Mouse (Mus musculus) ES-E14 (cell line): Measurements from ENCODE around the gene Pcgf6. TPM values are rescaled to one million over a fixed set of nuclear protein-coding genes. Genes with fewer than 3 reads are reported as not detected.

Experiments
- DNase-seq: peaks from one replicate; pipeline ENCODE4 v3.0.0-alpha.2; 2013; ENCODE audit warnings: low read depth, low spot score
- H3K27ac ChIP-seq: 2 replicates; pipeline ENCODE4 v1.5.1; 2012; ENCODE audit warnings: low read depth, mild to moderate bottlenecking, low read length, moderate library complexity, mixed read lengths; ENCODE audit not compliant: poor library complexity, insufficient read depth, severe bottlenecking
- H3K36me3 ChIP-seq: 2 replicates; pipeline ENCODE4 v1.6.1; 2012; ENCODE audit warnings: mild to moderate bottlenecking, low read length, moderate library complexity, mixed read lengths; ENCODE audit not compliant: control insufficient read depth, poor library complexity, insufficient read depth, severe bottlenecking
- H3K4me1 ChIP-seq, 2 experiments: fragments of 150-350 bp in 1 of 2; sonication (generic) in 1 of 2; 2 replicates each; pipeline ENCODE4 v1.6.1; 2012; ENCODE audit warnings: low read length in 2 of 2, mild to moderate bottlenecking in 1 of 2, mixed read lengths in 1 of 2; ENCODE audit not compliant: control insufficient read depth in 2 of 2, insufficient read depth in 2 of 2, poor library complexity in 1 of 2
- H3K4me3 ChIP-seq, 2 experiments: fragments of 150-350 bp in 1 of 2; sonication (generic) in 1 of 2; 2 replicates each; pipeline ENCODE4 v1.5.1; 2012; ENCODE audit warnings: low read length in 2 of 2, low read depth in 1 of 2, mild to moderate bottlenecking in 1 of 2, mixed read lengths in 1 of 2; ENCODE audit not compliant: insufficient read depth in 1 of 2, poor library complexity in 1 of 2, severe bottlenecking in 1 of 2
- H3K9ac ChIP-seq: 2 replicates; pipeline ENCODE4 v1.6.1; 2012; ENCODE audit warnings: low read depth, mild to moderate bottlenecking, low read length, mixed read lengths; ENCODE audit not compliant: poor library complexity, insufficient read depth, severe bottlenecking
- H3K9me3 ChIP-seq: fragments of 150-350 bp; sonication (generic); 2 replicates; pipeline ENCODE4 v1.6.1; 2012; ENCODE audit warnings: low read depth, mild to moderate bottlenecking, low read length; ENCODE audit not compliant: control insufficient read depth, insufficient read depth
- CHD2 ChIP-seq: IDR thresholded peaks from 2 replicates; pipeline ENCODE4 v1.6.1; 2014; ENCODE audit warnings: mild to moderate bottlenecking, low read depth, low read length, inconsistent platforms
- HCFC1 ChIP-seq: IDR thresholded peaks from 2 replicates; pipeline ENCODE4 v1.6.1; 2012; ENCODE audit warnings: low read length, inconsistent platforms, borderline replicate concordance; ENCODE audit not compliant: insufficient read depth
- MAFK ChIP-seq: IDR thresholded peaks from 2 replicates; pipeline ENCODE4 v1.6.1; 2014; ENCODE audit warnings: mild to moderate bottlenecking, low read depth, low read length, inconsistent platforms; ENCODE audit not compliant: insufficient read depth
- ZC3H11A ChIP-seq: IDR thresholded peaks from 2 replicates; pipeline ENCODE4 v1.6.1; 2012; ENCODE audit warnings: low read depth, mild to moderate bottlenecking, inconsistent platforms, low read length, borderline replicate concordance
- ZNF384 ChIP-seq: IDR thresholded peaks from 2 replicates; pipeline ENCODE4 v1.6.1; 2012; ENCODE audit warnings: low read depth, low read length, inconsistent platforms
- in situ Hi-C, 2 experiments: fragments of 600-800 bp; cut with MboI; formaldehyde crosslinking; loops; one replicate each; pipeline ENCODE4 v1.15.1; 2025; ENCODE audit warnings: low sequenced_read_pairs in 2 of 2, inconsistent platforms in 1 of 2; ENCODE audit not compliant: unreplicated experiment in 2 of 2
- total RNA-seq: library from RNA; depleted of rRNA; stranded (reverse); fragments of 300-350 nt; gene quantifications from 2 replicates; pipeline ENCODE4 v1.2.3, GENCODE M21; 2012

Gene Pcgf6
- total RNA-seq, 1 experiment = 40.2 TPM

DNA sequence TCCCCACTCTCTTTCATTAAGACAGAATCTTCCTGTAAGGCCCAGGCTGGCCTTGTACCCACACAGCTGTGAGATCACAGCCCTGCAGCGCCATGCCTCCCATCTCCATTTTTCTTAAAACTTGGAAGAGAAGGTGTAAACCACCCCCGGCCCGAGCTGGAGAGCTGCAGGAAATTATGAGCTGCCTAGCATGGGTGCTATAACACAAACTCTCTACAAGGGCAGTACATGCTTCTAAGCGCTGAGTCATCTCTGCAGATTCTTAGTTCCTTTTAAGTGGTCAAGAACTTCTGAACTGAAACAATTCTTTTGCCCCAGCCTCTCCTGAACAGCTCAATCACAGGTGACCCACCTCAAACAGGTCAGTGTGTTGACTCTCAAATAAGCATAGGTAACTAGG lies 15.8 kb downstream of the Pcgf6 start:
- Histone ChIP-seq H3K27ac (no peak overlapping the region), H3K4me1 (no peaks in the 10 kb centered on the region), H3K4me3 (no peak overlapping the region), H3K9me3 (no peaks in the 10 kb centered on the region), H3K9ac (no peak overlapping the region), H3K36me3 (peaks cover 32% of the 10 kb centered on the region)
- in situ Hi-C loops = no loop called here
- TF ChIP-seq ZNF384 = no peak
- TF ChIP-seq HCFC1 = no peak
- no peak for TF ChIP-seq CHD2
- TF ChIP-seq MAFK = no peak
- no peak for TF ChIP-seq ZC3H11A
- no peak for DNase-seq

DNA sequence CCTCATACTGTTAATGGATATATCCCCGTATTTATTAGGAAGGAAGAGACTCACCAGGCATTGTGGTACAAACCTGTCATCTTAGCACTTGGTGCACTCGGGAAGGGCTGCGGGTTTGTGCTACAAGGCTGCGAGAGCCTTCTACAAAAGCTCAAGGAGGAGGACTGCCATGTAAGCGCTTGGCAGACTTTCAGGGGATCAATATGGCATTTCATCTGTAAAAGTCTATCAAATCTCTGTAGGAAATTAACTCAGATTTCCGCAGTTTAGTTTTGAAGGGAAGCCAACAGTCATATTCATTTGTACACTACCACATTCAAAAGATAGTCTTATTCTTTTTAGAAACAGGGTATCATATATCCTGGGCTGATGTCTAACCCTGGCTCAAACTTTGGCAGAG lies 18.9 kb downstream of the Pcgf6 start:
- TF ChIP-seq ZC3H11A = no peak
- TF ChIP-seq ZNF384 = no peak
- no peak for TF ChIP-seq HCFC1
- H3K27ac ChIP-seq = no peak overlapping the region
- in situ Hi-C loops = no loop called here
- no peaks in the 10 kb centered on the region for H3K4me1 ChIP-seq
- no peak overlapping the region for H3K9ac ChIP-seq
- no peaks in the 10 kb centered on the region for H3K9me3 ChIP-seq
- no peak for DNase-seq
- H3K36me3 ChIP-seq = peaks cover 14% of the 10 kb centered on the region
- no peak overlapping the region for H3K4me3 ChIP-seq

DNA sequence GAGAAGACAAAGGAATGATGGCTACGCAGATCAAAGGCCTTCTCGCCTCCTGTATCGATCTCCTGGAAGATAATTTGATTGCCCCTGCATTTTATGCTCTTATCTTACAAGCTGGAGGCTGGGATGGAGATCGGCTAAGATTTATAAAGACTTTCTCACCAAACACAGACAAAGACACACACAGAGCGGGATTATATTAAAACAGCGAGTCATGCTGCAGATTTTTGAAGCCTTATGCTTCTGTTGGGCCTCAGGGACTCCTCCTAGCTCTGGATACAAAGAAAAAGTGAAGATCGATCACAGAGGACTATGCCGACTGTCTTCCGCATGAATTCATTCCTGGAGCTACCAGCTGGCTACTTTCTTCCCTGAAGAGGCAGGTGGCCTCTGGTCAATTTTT lies 20.9 kb downstream of the Pcgf6 start:
- in situ Hi-C loops = no loop called here
- Histone ChIP-seq H3K27ac (no peak overlapping the region), H3K9me3 (no peaks in the 10 kb centered on the region), H3K36me3 (peaks cover 15% of the 10 kb centered on the region), H3K4me1 (peaks cover 0 to 2% of the 10 kb centered on the region in 2 experiments; a peak in 1 of 4 replicates), H3K9ac (no peak overlapping the region), H3K4me3 (no peak overlapping the region)
- DNase-seq = no peak
- TF ChIP-seq HCFC1 = no peak
- TF ChIP-seq MAFK = no peak
- TF ChIP-seq CHD2 = no peak
- TF ChIP-seq ZNF384 = no peak
- no peak for TF ChIP-seq ZC3H11A

DNA sequence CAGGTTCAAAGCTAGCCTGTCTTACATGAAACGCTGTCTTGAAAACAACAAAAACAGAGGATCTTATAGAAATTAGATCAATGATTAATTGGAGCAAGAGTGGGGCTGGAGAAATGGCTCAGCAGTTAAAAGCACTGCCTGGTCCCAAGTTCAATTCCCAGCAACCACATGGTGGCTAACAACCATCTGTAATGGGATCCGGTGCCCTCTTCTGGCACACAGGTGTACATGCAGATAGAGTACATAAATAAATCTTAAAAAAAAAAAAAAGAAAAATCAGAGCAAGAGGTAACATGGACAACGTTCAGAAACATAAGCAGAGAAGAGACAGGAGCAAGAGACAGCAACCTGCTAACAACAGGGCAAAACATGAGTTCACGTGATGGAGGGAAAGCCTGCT lies 24.2 kb downstream of the Pcgf6 start:
- Histone ChIP-seq H3K9me3 (no peaks in the 10 kb centered on the region), H3K36me3 (peaks cover 19% of the 10 kb centered on the region; the same call in 1 of the 2 replicates), H3K4me1 (peaks cover 0 to 5% of the 10 kb centered on the region in 2 experiments; a peak in 3 of 4 replicates), H3K4me3 (no peak overlapping the region), H3K9ac (no peak overlapping the region), H3K27ac (no peak overlapping the region)
- DNase-seq = no peak
- TF ChIP-seq ZC3H11A (no peak), HCFC1 (no peak), ZNF384 (peak; percentile 83)
- in situ Hi-C loops = no loop called here

DNA sequence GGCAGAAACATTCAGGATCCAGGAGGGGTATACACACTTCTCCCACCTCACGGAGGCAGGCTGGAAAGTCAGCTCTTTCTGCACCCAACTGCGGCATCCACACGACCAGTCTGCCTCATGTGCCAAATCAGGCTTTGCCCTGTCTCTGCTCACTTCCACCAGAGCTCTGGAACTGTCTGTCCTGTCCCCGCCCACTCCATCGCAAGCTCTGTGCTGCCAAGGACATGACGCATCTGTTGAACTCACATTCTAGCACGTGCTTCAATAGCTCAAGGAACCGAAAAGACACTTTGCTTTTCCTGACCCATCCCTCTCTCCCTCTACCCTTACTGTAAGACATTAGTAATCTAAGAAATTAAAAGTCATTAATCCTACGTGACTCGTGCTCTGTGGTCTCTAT lies 25.8 kb downstream of the Pcgf6 start:
- in situ Hi-C loops = no loop called here
- Histone ChIP-seq H3K27ac (no peak overlapping the region), H3K9me3 (no peaks in the 10 kb centered on the region), H3K36me3 (peaks cover 19% of the 10 kb centered on the region; the same call in 1 of the 2 replicates), H3K9ac (no peak overlapping the region), H3K4me1 (peaks cover 2 to 5% of the 10 kb centered on the region in 2 experiments; a peak in 3 of 4 replicates), H3K4me3 (no peak overlapping the region)
- no peak for DNase-seq
- TF ChIP-seq HCFC1 (no peak), ZC3H11A (no peak), MAFK (no peak), ZNF384 (no peak), CHD2 (no peak)
